Mouse (Mus musculus) cerebellum, adult 18-20 months (tissue): ENCODE measurements at regions not wholly inside any gene's neighbourhood (a gene's known extent, or its start where the extent isn't known, plus 50 kb on each side); places are given as distances from the start of the nearest gene placed in this dataset.
"Not testable (repeated sequence)": the region's sequence is repeated elsewhere in the genome, so short reads cannot be mapped to it uniquely, and the experiment has no call there.

Source experiments
- DNase-seq, 2 experiments: peaks; one replicate each; pipeline ENCODE4 v3.0.0; 2021

GRCm38 (mm10) chr15:60333573-60334306 is 317.3 kb upstream of the 4933412E24Rik start:
- no peak for DNase-seq

DNA sequence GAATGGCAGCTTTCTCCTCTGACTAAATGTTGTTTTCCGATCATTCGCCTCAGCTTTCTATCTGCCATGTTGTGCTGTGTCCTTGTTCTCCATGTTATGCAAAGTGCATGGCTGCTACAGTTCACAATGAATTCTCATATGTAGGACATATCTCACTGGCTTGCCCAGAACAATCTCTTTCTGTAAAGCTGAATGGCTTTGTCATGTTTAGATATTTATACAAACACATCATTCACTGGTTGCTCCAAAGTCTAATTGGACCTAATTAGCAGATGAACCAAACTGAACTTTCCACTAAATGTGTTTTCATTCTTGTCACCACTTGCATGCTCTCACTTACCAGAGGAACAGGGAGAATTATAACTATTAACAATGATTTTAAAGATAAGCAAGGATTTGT is 301.2 kb upstream of the 4933412E24Rik start:
- DNase-seq = no peak

DNA sequence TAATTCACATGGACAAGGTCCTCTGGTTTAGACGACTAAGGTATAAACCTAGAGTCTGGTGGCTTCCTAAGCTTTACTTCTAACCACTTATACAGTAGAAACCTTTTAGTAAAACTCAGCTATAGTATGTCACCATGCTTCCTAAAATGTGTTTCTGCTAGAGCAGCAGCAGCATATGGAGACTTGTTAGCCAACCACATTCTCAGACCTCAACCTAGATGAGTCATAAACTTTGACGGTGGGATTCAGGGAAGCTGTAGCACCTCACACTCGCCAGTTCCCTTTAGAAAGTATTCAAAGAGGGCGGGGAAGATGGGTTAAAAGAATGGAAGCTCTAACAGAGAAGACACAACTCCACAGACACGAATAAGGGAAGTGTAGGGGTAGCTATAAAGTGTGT is 298.8 kb upstream of the 4933412E24Rik start:
- DNase-seq = no peak

- no peak for DNase-seq
Measured at GRCm38 (mm10) chr15:60309909-60310308, 293.5 kb upstream of the 4933412E24Rik start.

DNA sequence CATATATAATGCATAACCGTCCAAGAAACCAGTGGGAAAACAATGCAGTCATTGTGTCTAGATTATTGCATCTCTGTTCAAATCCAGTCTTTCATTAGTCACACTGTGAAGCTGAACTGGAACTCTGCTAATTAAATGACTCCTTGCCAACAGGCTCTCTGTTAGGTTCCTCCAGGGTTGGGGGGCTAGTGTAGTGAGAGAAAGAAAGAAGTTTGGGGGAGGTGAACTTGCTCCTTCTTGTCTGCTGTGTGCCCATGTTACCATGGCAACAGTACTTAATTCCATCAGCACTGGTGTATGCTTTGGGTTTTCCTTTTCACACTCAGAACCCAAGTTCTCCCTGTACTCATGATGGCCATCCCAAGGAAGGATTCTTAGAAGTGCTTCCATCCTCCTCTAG is 292.6 kb upstream of the 4933412E24Rik start:
- no peak for DNase-seq

DNA sequence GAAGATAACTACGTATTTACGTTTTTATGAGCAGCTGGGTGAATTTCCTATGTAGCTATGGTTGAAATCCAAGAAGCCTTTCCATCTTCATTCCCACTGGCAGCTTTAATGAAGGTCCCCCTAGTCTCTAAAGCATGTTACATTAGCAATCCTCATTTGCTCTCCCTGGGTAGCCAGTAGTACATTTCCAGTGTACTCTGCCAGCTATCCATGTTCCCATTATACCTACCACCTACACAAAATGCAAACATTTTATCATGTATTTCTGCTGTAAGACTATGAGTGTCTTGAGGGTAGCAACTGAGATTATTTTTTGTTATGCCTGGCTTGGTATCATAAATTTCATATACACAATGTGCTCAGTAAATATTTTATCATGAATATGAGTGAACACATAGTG is 291.7 kb upstream of the 4933412E24Rik start:
- no peak for DNase-seq

DNA sequence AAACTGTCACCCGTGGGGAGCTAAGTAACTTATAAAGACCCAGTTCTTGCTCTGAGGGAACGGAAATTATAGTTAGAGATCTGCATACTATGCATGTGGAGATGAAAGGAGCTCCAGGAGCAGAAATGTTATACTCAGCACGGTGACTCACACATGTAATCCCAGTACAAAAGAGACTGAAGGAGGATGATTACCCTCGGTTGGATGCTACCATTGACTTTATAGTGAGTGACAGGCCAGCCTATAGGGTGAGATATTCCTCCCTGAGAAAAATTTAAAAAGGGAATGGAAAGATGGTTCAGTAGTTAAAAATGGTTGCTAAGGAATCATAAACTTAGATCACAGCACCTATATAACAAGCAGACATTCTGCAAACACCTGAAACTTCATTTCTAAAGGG is 287.1 kb upstream of the 4933412E24Rik start:
- DNase-seq = no peak

GRCm38 (mm10) chr15:60301939-60302338 is 285.5 kb upstream of the 4933412E24Rik start:
- DNase-seq = no peak

DNA sequence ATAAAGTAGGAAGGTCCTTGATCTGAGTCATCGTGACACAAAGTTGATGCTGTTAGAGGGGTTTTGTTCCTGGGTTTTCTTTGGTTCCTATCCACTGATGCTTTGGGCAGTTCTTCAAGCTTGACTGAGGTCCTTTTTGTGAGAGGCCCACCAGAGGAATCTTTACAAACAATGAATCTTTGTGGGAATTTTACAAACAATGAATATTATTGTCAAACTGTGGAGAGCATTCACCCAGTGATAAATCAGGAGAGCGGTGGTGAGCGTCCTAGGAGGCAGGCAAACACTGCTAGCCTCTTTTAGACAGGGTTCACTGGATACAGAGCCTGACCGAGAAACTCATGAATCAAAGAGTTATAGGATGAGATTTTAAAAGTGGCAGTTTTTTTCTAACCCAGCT is 268.9 kb upstream of the 4933412E24Rik start:
- DNase-seq = no peak

- no peak for DNase-seq
Measured at GRCm38 (mm10) chr15:60280378-60280777, 264.0 kb upstream of the 4933412E24Rik start.

GRCm38 (mm10) chr15:60253661-60254060 is 237.2 kb upstream of the 4933412E24Rik start:
- not testable (repeated sequence) for DNase-seq

- DNase-seq = no peak
Measured at GRCm38 (mm10) chr15:60226335-60226938, 210.0 kb upstream of the 4933412E24Rik start.

DNA sequence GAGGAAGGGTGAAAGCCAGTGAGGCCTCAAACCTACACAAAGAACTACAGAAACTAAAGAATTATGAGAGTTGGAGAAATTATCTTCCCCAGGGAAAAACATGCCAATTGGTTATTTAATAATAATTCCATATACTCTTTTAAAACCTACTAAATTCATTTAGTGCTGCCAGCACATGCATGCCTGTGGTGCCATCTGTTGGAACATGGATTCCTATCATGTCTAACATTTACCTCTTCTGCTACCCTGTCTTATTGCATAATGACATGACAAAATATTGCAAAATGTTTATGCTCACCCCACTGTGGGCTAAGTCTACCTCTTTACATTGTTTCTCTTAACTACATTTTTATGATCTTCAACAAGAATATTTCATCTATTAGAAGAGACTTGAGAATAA is 178.7 kb upstream of the 4933412E24Rik start:
- no peak for DNase-seq

DNA sequence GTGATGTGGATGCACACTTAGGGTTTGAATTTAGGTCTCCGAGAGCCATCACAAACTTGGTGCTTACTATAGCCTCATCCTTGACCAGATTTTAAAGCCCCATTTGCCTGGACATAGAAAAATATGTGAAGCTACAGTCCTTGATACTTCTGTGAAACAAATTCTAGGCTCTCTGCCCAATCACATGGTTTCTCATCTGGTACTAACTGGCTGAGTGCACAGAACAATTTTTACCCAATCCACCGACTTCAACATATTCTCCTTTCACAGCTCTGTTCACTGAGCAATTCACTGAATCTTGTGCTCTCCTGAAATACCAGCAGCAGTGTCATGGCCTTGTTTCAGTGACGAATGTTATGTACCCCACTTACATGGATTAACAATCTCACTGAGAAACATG is 176.7 kb upstream of the 4933412E24Rik start:
- DNase-seq = no peak

GRCm38 (mm10) chr15:60187002-60187715 is 170.7 kb upstream of the 4933412E24Rik start:
- no peak for DNase-seq

DNA sequence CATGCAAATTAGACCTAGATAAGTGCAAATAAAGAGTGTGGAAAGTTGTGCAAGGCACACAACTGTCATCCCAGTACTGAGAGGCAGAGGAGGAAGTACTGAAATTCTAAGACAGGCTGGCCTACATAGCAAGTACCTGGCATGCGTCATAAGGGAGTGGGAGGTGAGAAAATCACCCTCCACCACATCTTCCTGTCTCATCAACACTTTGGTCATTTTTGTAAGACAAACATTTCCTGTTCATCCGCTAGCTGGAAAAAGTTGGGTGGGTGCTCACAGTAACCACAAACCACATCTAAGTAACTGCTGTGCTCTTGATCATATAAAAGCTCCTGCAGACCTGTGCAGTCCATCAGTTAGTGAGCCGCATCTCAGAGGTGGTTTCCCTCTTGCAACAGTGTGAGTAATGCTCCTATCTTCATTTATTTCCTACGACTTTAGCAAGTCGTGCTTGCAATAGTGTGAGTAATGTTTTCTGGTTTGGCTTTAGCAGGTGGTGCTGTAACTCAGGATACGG is 125.2 kb upstream of the 4933412E24Rik start:
- no peak for DNase-seq

GRCm38 (mm10) chr15:60136671-60137070 is 120.3 kb upstream of the 4933412E24Rik start:
- DNase-seq = no peak

DNA sequence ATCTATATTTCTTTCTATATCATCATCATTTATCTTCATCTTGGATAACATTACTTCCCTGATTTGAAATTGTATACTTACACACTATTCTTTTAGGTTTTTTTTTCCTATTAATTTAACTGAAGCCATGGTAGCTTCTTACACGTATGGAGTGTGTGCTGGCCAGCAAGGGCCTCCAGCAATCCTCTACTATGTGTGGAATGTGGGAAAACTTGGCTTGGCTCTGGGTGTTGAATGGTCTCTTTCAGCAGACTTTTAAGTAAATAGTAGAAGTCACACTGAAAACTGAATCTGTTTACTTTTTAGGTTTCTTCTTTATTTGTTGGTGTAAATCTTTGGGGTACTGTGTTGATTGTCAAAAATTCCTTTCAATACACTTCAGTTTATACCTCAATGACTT is 118.1 kb upstream of the 4933412E24Rik start:
- no peak for DNase-seq

DNA sequence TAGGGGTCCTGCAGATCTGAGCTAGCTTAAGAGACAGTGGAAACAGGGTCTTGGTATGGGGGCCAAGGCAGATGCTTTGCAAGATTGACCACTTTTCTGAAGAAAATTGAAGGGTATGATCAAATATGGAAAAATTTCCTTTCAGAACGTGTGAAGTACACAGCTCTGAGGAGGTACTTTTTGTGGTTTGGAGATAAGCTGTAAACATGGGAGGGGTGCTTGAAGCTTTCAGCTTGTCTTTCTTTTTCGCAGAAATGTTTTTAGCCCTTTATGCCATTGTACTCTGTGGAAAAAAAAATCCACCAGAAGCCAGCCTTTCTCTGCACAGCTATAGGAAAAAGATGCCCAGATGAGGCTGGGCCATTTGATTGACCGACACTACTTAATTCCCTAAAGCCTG is 116.3 kb upstream of the 4933412E24Rik start:
- no peak for DNase-seq

DNA sequence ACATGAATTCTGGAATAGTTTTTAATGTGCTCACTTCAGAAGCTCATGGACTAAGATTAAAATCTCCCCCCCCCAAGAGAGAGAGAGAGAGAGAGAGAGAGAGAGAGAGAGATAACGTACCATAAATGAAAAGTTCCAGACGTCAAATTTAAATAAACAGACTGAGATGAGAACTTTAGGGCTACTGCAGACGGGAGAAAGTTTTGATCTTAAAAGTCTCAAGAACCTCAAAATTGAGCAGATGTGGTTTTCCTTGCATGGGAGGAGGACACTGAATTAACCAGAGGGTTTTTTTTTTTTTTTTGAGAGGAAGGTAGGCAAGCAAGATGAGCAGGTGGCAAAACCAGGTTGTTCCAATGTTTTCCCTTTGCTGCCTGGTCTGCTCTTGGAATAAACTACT is 108.0 kb upstream of the 4933412E24Rik start:
- no peak for DNase-seq

- no peak for DNase-seq
Measured at GRCm38 (mm10) chr15:60119926-60120325, 103.5 kb upstream of the 4933412E24Rik start.

DNA sequence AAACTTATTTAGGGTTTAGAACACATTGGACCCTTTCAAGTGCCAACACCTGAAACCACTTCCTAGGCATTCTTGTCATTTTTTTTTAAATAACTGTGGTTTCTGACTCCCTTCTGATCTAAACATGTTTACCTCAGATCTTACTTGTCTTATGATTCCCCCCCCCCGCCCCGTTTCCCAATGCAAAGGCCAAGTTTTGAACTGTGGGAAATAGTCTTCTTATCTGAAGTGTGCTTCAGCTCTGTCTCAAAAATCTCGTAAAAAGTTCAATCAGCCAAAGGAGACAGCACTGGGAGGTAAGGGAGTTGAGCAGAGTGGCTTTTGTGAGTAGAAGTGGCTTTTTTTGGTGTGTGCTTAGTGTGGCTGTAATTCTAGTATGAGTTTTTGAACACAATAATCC is 95.5 kb upstream of the 4933412E24Rik start:
- no peak for DNase-seq

- no peak for DNase-seq
Measured at GRCm38 (mm10) chr15:60111046-60111445, 94.6 kb upstream of the 4933412E24Rik start.

DNA sequence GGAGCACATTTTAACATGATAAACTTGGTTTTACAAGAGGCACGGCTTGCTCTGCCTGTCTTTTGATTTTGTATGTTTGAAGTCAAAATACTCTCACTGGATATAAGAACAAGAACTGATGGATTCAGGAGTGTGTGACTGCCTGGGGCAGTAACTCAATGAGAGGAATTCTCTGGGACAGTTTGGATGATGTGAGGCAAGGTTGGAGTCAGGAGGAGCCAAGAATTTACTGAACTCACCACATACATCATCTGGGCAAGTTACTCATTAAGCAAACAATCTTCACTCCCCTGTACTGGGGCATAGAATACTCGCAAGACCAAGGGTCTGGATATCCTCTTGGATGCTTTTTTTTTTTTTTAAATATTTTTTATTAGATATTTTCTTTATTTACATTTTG is 87.7 kb upstream of the 4933412E24Rik start:
- no peak for DNase-seq
